Mouse (Mus musculus) brain, embryonic 14.5 days (tissue): ENCODE measurements around the gene Btbd19.

Experiments used
- CTCF ChIP-seq: fragments of 200-500 bp; IDR thresholded peaks from 2 replicates; pipeline ENCODE4 v1.5.1; 2012; ENCODE audit warnings: inconsistent platforms, mild to moderate bottlenecking, moderate library complexity, borderline replicate concordance; ENCODE audit not compliant: insufficient read depth, insufficient read length; ENCODE audit errors: extremely low read depth
- POLR2A ChIP-seq: fragments of 200-500 bp; IDR thresholded peaks from 2 replicates; pipeline ENCODE4 v1.6.1; 2012; ENCODE audit warnings: mild to moderate bottlenecking, inconsistent platforms, borderline replicate concordance; ENCODE audit not compliant: poor library complexity, insufficient read depth, insufficient read length, severe bottlenecking; ENCODE audit errors: extremely low read depth

DNA sequence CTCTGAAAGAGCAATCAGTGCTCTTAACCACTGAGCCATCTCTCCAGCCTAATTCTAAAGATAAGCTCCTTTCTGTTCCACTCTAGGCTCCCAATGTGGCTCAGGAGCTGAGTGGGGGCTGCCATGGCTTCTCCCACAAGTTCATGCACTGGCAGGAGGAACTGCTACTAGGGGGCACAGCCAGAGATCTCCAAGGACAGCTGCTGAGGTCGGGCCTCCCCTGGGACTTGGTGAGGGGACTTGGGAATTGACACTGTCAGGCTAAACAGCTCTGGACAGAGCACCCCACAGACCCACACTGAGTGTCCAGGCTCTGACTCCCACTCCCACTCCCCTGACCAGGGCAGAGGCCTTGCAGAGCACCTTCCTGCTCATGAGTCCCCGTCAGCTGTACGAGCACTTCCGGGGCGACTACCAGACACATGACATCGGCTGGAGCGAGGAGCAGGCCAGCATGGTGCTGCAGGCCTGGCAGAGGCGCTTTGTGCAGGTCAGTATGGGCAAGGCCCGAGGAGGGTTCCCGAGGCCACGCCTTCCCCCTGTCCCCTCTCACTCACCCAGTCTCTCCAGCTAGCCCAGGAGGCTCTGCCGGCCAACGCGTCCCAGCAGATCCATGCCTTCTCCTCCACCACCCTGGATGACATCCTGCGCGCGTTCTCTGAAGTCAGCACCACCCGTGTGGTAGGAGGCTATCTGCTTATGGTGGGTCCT, 17.6 kb downstream of the Btbd19 start:
- no peak for TF ChIP-seq CTCF
- TF ChIP-seq POLR2A = no peak
